In the genomic region with DNA sequence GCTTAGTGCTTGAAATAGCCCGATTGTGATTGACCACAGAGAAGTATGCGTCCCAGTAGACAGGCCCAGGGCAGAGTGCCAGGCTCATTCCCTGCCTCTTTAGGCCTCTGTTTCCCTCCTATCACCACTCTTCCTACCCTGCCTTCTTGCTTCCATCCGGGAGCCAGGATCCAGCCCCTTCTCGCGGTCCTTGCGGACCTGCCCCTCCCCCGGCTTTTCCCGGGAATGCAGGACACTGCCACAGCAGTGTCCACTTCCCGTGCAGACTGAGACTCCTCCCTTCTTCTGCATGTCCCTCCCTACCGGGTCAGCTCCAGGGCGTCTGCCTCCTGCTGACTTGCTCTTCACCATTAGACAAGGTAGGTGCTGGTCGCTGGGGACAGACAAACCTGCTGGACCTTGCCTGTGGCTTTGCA, we compare ENCODE assay signal across 9 mouse cellular contexts. TPM values are rescaled to one million over a fixed set of nuclear protein-coding genes. Genes with fewer than 3 reads are reported as not detected.
DNase-seq lines count a peak whose midpoint lies in the region; ATAC-seq and TF ChIP-seq lines count a peak whose summit lies in the region.
"Had no signal": no experiment of that assay in that cellular context is flagged by ENCODE, and none has a peak within 500 bp of the region (broad histone marks: within the 10 kb centered on the region; RNA-seq: fewer than 3 reads in every experiment).

No protein-coding gene starts in this region.

- no peak overlapping the region for H3K9ac ChIP-seq in midbrain, embryonic 16.5 days (ENCODE audit: low read depth, low read length)
- H3K9ac ChIP-seq in heart, adult 2 months (ENCODE audit: low read depth, low read length): peak overlapping the region; percentile 39
- no peak overlapping the region for H3K9ac ChIP-seq in lung, embryonic 14.5 days
- no peak overlapping the region for H3K9ac ChIP-seq in forebrain, embryonic 11.5 days (ENCODE audit: low read length)

- TF ChIP-seq POLR2A in heart, adult 2 months (IDR thresholded peaks at IDR 0.05; ENCODE audit: insufficient read depth, low read depth, low read length): peak; percentile 58

- no peaks in the 10 kb centered on the region for H3K36me3 ChIP-seq in midbrain, embryonic 10.5 days
- H3K36me3 ChIP-seq in midbrain, embryonic 16.5 days (ENCODE audit: control insufficient read depth, insufficient read depth, low read length): no peaks in the 10 kb centered on the region
- H3K36me3 ChIP-seq in heart, adult 2 months (ENCODE audit: control insufficient read depth, insufficient read depth, low read length): no peaks in the 10 kb centered on the region
- H3K36me3 ChIP-seq in lung, embryonic 14.5 days (ENCODE audit: insufficient read depth): no peaks in the 10 kb centered on the region
- H3K36me3 ChIP-seq in forebrain, embryonic 11.5 days (ENCODE audit: control insufficient read depth, insufficient read depth, low read length): no peaks in the 10 kb centered on the region

- 23% methylated on average over 12 of the region's 12 CpGs for WGBS in midbrain, embryonic 10.5 days
- 25% methylated on average over 12 of the region's 12 CpGs for WGBS in midbrain, embryonic 16.5 days
- WGBS in heart, adult 2 months: 7% methylated on average over 12 of the region's 12 CpGs
- WGBS in lung, embryonic 14.5 days: 8% methylated on average over 12 of the region's 12 CpGs
- WGBS in forebrain, embryonic 11.5 days: 22% methylated on average over 12 of the region's 12 CpGs

- TF ChIP-seq CTCF in heart, adult 2 months (IDR thresholded peaks at IDR 0.05): no peak
- no peak for TF ChIP-seq CTCF in lung, embryonic 14.5 days (IDR thresholded peaks at IDR 0.05; ENCODE audit: low read depth)

- peak; percentile 31 for DNase-seq in midbrain, embryonic 10.5 days (ENCODE audit: low spot score)
- peak; percentile 62 to 68 for DNase-seq in heart, adult 2 months
- peak; percentile 90 for DNase-seq in kidney, adult 9 months
- peak; percentile 78 for DNase-seq in lung, embryonic 14.5 days
- DNase-seq in urinary bladder, postnatal 25 days (ENCODE audit: low spot score): peak; percentile 41
- DNase-seq in thymus, postnatal 0 days (ENCODE audit: low spot score): no peak
- DNase-seq in forebrain, embryonic 11.5 days (ENCODE audit: low spot score): no peak

- no peak overlapping the region for H3K4me2 ChIP-seq in midbrain, embryonic 16.5 days (ENCODE audit: low read length)
- peak overlapping the region; percentile 47 for H3K4me2 ChIP-seq in lung, embryonic 14.5 days
- H3K4me2 ChIP-seq in forebrain, embryonic 11.5 days (ENCODE audit: low read depth, low read length, severe bottlenecking): no peak overlapping the region

- intact Hi-C loops in heart, adult 2 months (cut with DNase I): loop anchor here (5.0 kb wide), 1 partner anchor 36 kb away; a partner anchor contains a TSS

- no peak for ATAC-seq in midbrain, embryonic 16.5 days
- peak; percentile 91 for ATAC-seq in lung, embryonic 14.5 days (ENCODE audit: insufficient read depth)
- no peak for ATAC-seq in forebrain, embryonic 11.5 days (replicated peaks; ENCODE audit: low FRiP score)

- H3K4me1 ChIP-seq in midbrain, embryonic 10.5 days: peaks cover 12% of the 10 kb centered on the region
- no peaks in the 10 kb centered on the region; the same call in 1 of the 2 replicates for H3K4me1 ChIP-seq in midbrain, embryonic 16.5 days (ENCODE audit: control insufficient read depth, insufficient read depth, low read length)
- peaks cover 10% of the 10 kb centered on the region for H3K4me1 ChIP-seq in heart, adult 2 months (ENCODE audit: control insufficient read depth, insufficient read depth, low read length)
- H3K4me1 ChIP-seq in lung, embryonic 14.5 days (ENCODE audit: insufficient read depth): peaks cover 13% of the 10 kb centered on the region; the same call in 1 of the 2 replicates
- H3K4me1 ChIP-seq in forebrain, embryonic 11.5 days (replicated peaks; ENCODE audit: control insufficient read depth, insufficient read depth, low read length): no peaks in the 10 kb centered on the region

- peak overlapping the region; percentile 49 for H3K27ac ChIP-seq in midbrain, embryonic 10.5 days (replicated peaks)
- no peak overlapping the region for H3K27ac ChIP-seq in midbrain, embryonic 16.5 days (ENCODE audit: low read length)
- peak overlapping the region; percentile 52 for H3K27ac ChIP-seq in heart, adult 2 months
- no peak overlapping the region for H3K27ac ChIP-seq in lung, embryonic 14.5 days (ENCODE audit: low read depth)
- H3K27ac ChIP-seq in forebrain, embryonic 11.5 days (ENCODE audit: low read depth, low read length): no peak overlapping the region

- no peaks in the 10 kb centered on the region for H3K27me3 ChIP-seq in midbrain, embryonic 10.5 days (ENCODE audit: low read depth, poor library complexity, severe bottlenecking)
- no peaks in the 10 kb centered on the region for H3K27me3 ChIP-seq in midbrain, embryonic 16.5 days (ENCODE audit: control insufficient read depth, insufficient read depth, low read depth, low read length)
- H3K27me3 ChIP-seq in heart, adult 2 months (ENCODE audit: control insufficient read depth, insufficient read depth, low read length): no peaks in the 10 kb centered on the region
- no peaks in the 10 kb centered on the region for H3K27me3 ChIP-seq in lung, embryonic 14.5 days (ENCODE audit: insufficient read depth, low read length)
- H3K27me3 ChIP-seq in forebrain, embryonic 11.5 days (ENCODE audit: control insufficient read depth, insufficient read depth, low read length): no peaks in the 10 kb centered on the region

- no peaks in the 10 kb centered on the region for H3K9me3 ChIP-seq in midbrain, embryonic 10.5 days (replicated peaks)
- H3K9me3 ChIP-seq in midbrain, embryonic 16.5 days (replicated peaks; ENCODE audit: control insufficient read depth, low read length, poor library complexity, severe bottlenecking): no peaks in the 10 kb centered on the region
- H3K9me3 ChIP-seq in lung, embryonic 14.5 days (ENCODE audit: low read depth, low read length): no peaks in the 10 kb centered on the region
- H3K9me3 ChIP-seq in forebrain, embryonic 11.5 days (ENCODE audit: control insufficient read depth, low read length): no peaks in the 10 kb centered on the region

- 0 out of 2 replicates have a peak overlapping the region, but pooled peaks have one; percentile 2 for H3K4me3 ChIP-seq in midbrain, embryonic 10.5 days
- no peak overlapping the region for H3K4me3 ChIP-seq in midbrain, embryonic 16.5 days (ENCODE audit: low read depth, low read length)
- peak overlapping the region; percentile 38 for H3K4me3 ChIP-seq in heart, adult 2 months
- peak overlapping the region; percentile 10; the same call in 1 of the 2 replicates for H3K4me3 ChIP-seq in lung, embryonic 14.5 days (ENCODE audit: low read depth, low read length)
- no peak overlapping the region for H3K4me3 ChIP-seq in forebrain, embryonic 11.5 days (ENCODE audit: low read depth, low read length)

- TF ChIP-seq EP300 in heart, adult 2 months (IDR thresholded peaks at IDR 0.05; ENCODE audit: insufficient read depth, low read depth, low read length): no peak

- H3K79me2 ChIP-seq in heart, adult 2 months (replicated peaks; ENCODE audit: control insufficient read depth, insufficient read depth, low read length): no peaks in the 10 kb centered on the region

RNA-seq across cellular contexts. Expression of a gene that starts 3.4 kb away (rescaled TPM):
- 1.3 and 1.6 TPM in 2 replicates for polyA plus RNA-seq in midbrain, embryonic 10.5 days (2016; fragmentation: Nextera tagmentation; extraction: Ambion mirVana)
- polyA plus RNA-seq in midbrain, embryonic 16.5 days (2015; fragmentation: Nextera tagmentation; extraction: Ambion mirVana): 8.7 and 12.8 TPM in 2 replicates
- 10 to 100 TPM; 27.1 to 30.7 TPM for total RNA-seq in heart, adult 2 months (2021)
- polyA plus RNA-seq in heart, adult 2 months (2012; rRNA removed): 49.6 and 70.3 TPM in 2 replicates
- 4.5 and 5.2 TPM in 2 replicates for polyA plus RNA-seq in lung, embryonic 14.5 days (2014; fragmentation: Nextera tagmentation; extraction: Ambion mirVana)
- polyA plus RNA-seq in thymus, postnatal 0 days (2015; fragmentation: Nextera tagmentation; extraction: Ambion mirVana): 2.8 and 3.0 TPM in 2 replicates
- 0.79 and 1.0 TPM in 2 replicates for polyA plus RNA-seq in forebrain, embryonic 11.5 days (2014; fragmentation: Nextera tagmentation; extraction: Ambion mirVana)
- total RNA-seq: common myeloid progenitor, adult 5-6 weeks had no signal

RNA-seq across cellular contexts. Expression of a gene that starts 33.0 kb away (rescaled TPM):
- 728 and 772 TPM in 2 replicates for polyA plus RNA-seq in midbrain, embryonic 10.5 days (2016; fragmentation: Nextera tagmentation; extraction: Ambion mirVana)
- polyA plus RNA-seq in midbrain, embryonic 16.5 days (2015; fragmentation: Nextera tagmentation; extraction: Ambion mirVana): 484 and 516 TPM in 2 replicates
- total RNA-seq in heart, adult 2 months (2021): 100 to 1,000 TPM; 131 to 146 TPM
- 64.3 and 112 TPM in 2 replicates for polyA plus RNA-seq in heart, adult 2 months (2012; rRNA removed)
- 600 and 601 TPM in 2 replicates for polyA plus RNA-seq in lung, embryonic 14.5 days (2014; fragmentation: Nextera tagmentation; extraction: Ambion mirVana)
- polyA plus RNA-seq in thymus, postnatal 0 days (2015; fragmentation: Nextera tagmentation; extraction: Ambion mirVana): 463 and 505 TPM in 2 replicates
- polyA plus RNA-seq in forebrain, embryonic 11.5 days (2014; fragmentation: Nextera tagmentation; extraction: Ambion mirVana): 695 and 710 TPM in 2 replicates

RNA-seq across cellular contexts. Expression of a gene that starts 33.1 kb away (rescaled TPM):
- 14.7 and 18.0 TPM in 2 replicates for polyA plus RNA-seq in midbrain, embryonic 10.5 days (2016; fragmentation: Nextera tagmentation; extraction: Ambion mirVana)
- polyA plus RNA-seq in midbrain, embryonic 16.5 days (2015; fragmentation: Nextera tagmentation; extraction: Ambion mirVana): 8.2 and 9.3 TPM in 2 replicates
- total RNA-seq in heart, adult 2 months (2021): 10 to 100 TPM; 20.0 to 22.4 TPM
- 11.2 and 17.1 TPM in 2 replicates for polyA plus RNA-seq in heart, adult 2 months (2012; rRNA removed)
- 13.2 and 15.0 TPM in 2 replicates for polyA plus RNA-seq in lung, embryonic 14.5 days (2014; fragmentation: Nextera tagmentation; extraction: Ambion mirVana)
- 14.9 TPM in 2 replicates for polyA plus RNA-seq in thymus, postnatal 0 days (2015; fragmentation: Nextera tagmentation; extraction: Ambion mirVana)
- 14.2 and 15.0 TPM in 2 replicates for polyA plus RNA-seq in forebrain, embryonic 11.5 days (2014; fragmentation: Nextera tagmentation; extraction: Ambion mirVana)

RNA-seq across cellular contexts. Expression of a gene that starts 37.7 kb away (rescaled TPM):
- polyA plus RNA-seq in midbrain, embryonic 10.5 days (2016; fragmentation: Nextera tagmentation; extraction: Ambion mirVana): 37.3 and 45.3 TPM in 2 replicates
- polyA plus RNA-seq in midbrain, embryonic 16.5 days (2015; fragmentation: Nextera tagmentation; extraction: Ambion mirVana): 99.8 and 106 TPM in 2 replicates
- 100 to 1,000 TPM; 101 to 121 TPM for total RNA-seq in heart, adult 2 months (2021)
- 32.3 and 65.1 TPM in 2 replicates for polyA plus RNA-seq in heart, adult 2 months (2012; rRNA removed)
- polyA plus RNA-seq in lung, embryonic 14.5 days (2014; fragmentation: Nextera tagmentation; extraction: Ambion mirVana): 35.7 and 37.0 TPM in 2 replicates
- 19.6 and 20.7 TPM in 2 replicates for polyA plus RNA-seq in thymus, postnatal 0 days (2015; fragmentation: Nextera tagmentation; extraction: Ambion mirVana)
- polyA plus RNA-seq in forebrain, embryonic 11.5 days (2014; fragmentation: Nextera tagmentation; extraction: Ambion mirVana): 62.6 and 69.6 TPM in 2 replicates

Comparison
In these comparisons a context has a peak if more than half of its experiments do, and no peak if none do; other contexts are left out.
1. H3K27ac ChIP-seq: peak in midbrain, embryonic 10.5 days (single experiment) and heart, adult 2 months (single experiment); none in midbrain, embryonic 16.5 days (single experiment), lung, embryonic 14.5 days (single experiment) and forebrain, embryonic 11.5 days (single experiment).
2. H3K4me3 ChIP-seq: peak in midbrain, embryonic 10.5 days (single experiment), heart, adult 2 months (single experiment) and lung, embryonic 14.5 days (single experiment); none in midbrain, embryonic 16.5 days (single experiment) and forebrain, embryonic 11.5 days (single experiment).
3. DNase-seq: peak in midbrain, embryonic 10.5 days (single experiment), heart, adult 2 months (2 of 2), kidney, adult 9 months (single experiment), lung, embryonic 14.5 days (single experiment) and urinary bladder, postnatal 25 days (single experiment); none in thymus, postnatal 0 days (single experiment) and forebrain, embryonic 11.5 days (single experiment).